Mouse (Mus musculus) embryonic fibroblast, embryonic 13.5 days (primary cell): Measurements from ENCODE around the gene Calr4.

Experiments
- CTCF ChIP-seq: IDR thresholded peaks from 2 replicates; pipeline ENCODE4 v1.5.1; 2011; ENCODE audit warnings: mild to moderate bottlenecking, control low read depth, low read length, moderate library complexity, borderline replicate concordance; ENCODE audit not compliant: insufficient read depth
- POLR2A ChIP-seq: IDR thresholded peaks from 2 replicates; pipeline ENCODE4 v1.6.1; 2011; ENCODE audit warnings: low read depth, mild to moderate bottlenecking, control low read depth, low read length, moderate library complexity

DNA sequence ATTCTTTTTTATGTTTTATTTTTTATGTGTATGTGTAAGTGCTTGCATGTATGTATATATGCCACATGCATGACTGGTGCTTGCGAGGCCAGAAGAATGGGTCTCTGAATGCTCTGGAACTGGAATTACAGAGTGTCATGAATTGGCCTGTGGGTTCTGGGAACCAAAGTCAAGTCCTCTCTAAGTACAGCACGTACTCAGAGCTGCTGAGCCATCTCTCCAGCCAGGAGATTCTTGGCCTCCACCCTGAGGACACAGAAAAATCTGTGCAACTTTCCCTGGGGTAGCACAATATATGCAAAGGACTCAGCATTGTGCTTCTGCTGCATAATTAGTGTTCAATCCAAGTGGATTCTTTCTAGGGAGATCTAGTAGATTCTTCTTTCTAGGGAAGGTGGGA lies 24.0 kb upstream of the Calr4 start:
- no peak for TF ChIP-seq CTCF
- TF ChIP-seq POLR2A = no peak
